Mouse (Mus musculus) forebrain, embryonic 10.5 days (tissue): ENCODE data around the gene Nsmce1. TPM values are rescaled to one million over a fixed set of nuclear protein-coding genes. Genes with fewer than 3 reads are reported as not detected.

Experiments
- DNase-seq: peaks from one replicate; pipeline ENCODE4 v3.0.0-alpha.2; 2017; ENCODE audit warnings: low spot score; ENCODE audit errors: extremely low spot score
- H3K27ac ChIP-seq: fragments of 300-500 bp; sonication (generic); 2 replicates; pipeline ENCODE4 v1.5.1; 2016; ENCODE audit warnings: mild to moderate bottlenecking
- H3K27me3 ChIP-seq: fragments of 300-500 bp; sonication (generic); 2 replicates; pipeline ENCODE4 v1.6.1; 2016; ENCODE audit warnings: mild to moderate bottlenecking; ENCODE audit not compliant: poor library complexity, severe bottlenecking
- H3K36me3 ChIP-seq: fragments of 300-500 bp; sonication (generic); replicated peaks from 2 replicates; pipeline ENCODE4 v1.6.1; 2016; ENCODE audit warnings: mild to moderate bottlenecking, moderate library complexity
- H3K4me1 ChIP-seq: fragments of 300-500 bp; sonication (generic); 2 replicates; pipeline ENCODE4 v1.6.1; 2016
- H3K4me3 ChIP-seq: fragments of 300-500 bp; sonication (generic); 2 replicates; pipeline ENCODE4 v1.5.1; 2016; ENCODE audit warnings: mild to moderate bottlenecking, moderate library complexity
- H3K9me3 ChIP-seq: fragments of 300-500 bp; sonication (generic); 2 replicates; pipeline ENCODE4 v1.6.1; 2016; ENCODE audit warnings: mild to moderate bottlenecking, moderate library complexity
- WGBS: fragments of 180-500 bp; shearing (Covaris S2); methylation state at CpG from one replicate; pipeline ENCODE4 v1.1.7; 2016; 5-methylcytosine and 5-hydroxymethylcytosine counted together
- polyA plus RNA-seq: library from polyadenylated mRNA; unstranded; fragments of >200 nt; fragmentation: Nextera tagmentation; extraction: Ambion mirVana; gene quantifications from 2 replicates; pipeline ENCODE4 v1.2.1, GENCODE M21; 2016

Gene Nsmce1
- polyA plus RNA-seq = 123 TPM in 2 replicates

GRCm38 (mm10) chr7:125490947-125491735 lies at the start of gene Nsmce1:
Gene Nsmce1, minus strand, starts transcription at chr7:125491596.
- H3K27me3 ChIP-seq = no peaks in the 10 kb centered on the region
- peaks cover 4% of the 10 kb centered on the region for H3K36me3 ChIP-seq
- peaks cover 32% of the 10 kb centered on the region for H3K4me1 ChIP-seq
- H3K9me3 ChIP-seq = no peaks in the 10 kb centered on the region
- peak; percentile 94 for DNase-seq
- H3K27ac ChIP-seq = peak within 1 kb of the TSS; percentile 97
- WGBS = under 1% methylated on average over 56 of the region's 56 CpGs
- H3K4me3 ChIP-seq = peak within 1 kb of the TSS; percentile 66

- Histone ChIP-seq H3K36me3 (no peaks in the 10 kb centered on the region), H3K27ac (no peak overlapping the region), H3K27me3 (peaks cover 37% of the 10 kb centered on the region), H3K4me3 (no peak overlapping the region), H3K9me3 (no peaks in the 10 kb centered on the region), H3K4me1 (peaks cover 11% of the 10 kb centered on the region)
- WGBS = 97% methylated on average over 1 of the region's 1 CpGs
- no peak for DNase-seq
Measured at GRCm38 (mm10) chr7:125541026-125541425, 49.6 kb upstream of the Nsmce1 start.

GRCm38 (mm10) chr7:125539351-125539750 lies 48.0 kb upstream of the Nsmce1 start:
- WGBS = 94% methylated on average over 3 of the region's 3 CpGs
- Histone ChIP-seq H3K36me3 (no peaks in the 10 kb centered on the region), H3K27ac (no peak overlapping the region), H3K4me1 (peaks cover 11% of the 10 kb centered on the region), H3K9me3 (peaks cover 6% of the 10 kb centered on the region; the same call in 1 of the 2 replicates), H3K27me3 (peaks cover 34% of the 10 kb centered on the region), H3K4me3 (no peak overlapping the region)
- DNase-seq = no peak

- Histone ChIP-seq H3K4me1 (no peaks in the 10 kb centered on the region), H3K9me3 (no peaks in the 10 kb centered on the region), H3K36me3 (no peaks in the 10 kb centered on the region), H3K27me3 (no peaks in the 10 kb centered on the region), H3K27ac (no peak overlapping the region), H3K4me3 (no peak overlapping the region)
- WGBS = 89% methylated on average over 9 of the region's 9 CpGs
- no peak for DNase-seq
Measured at GRCm38 (mm10) chr7:125527901-125528580, 36.6 kb upstream of the Nsmce1 start.

GRCm38 (mm10) chr7:125527186-125527585 lies 35.8 kb upstream of the Nsmce1 start:
- DNase-seq = no peak
- WGBS = 92% methylated on average over 6 of the region's 6 CpGs

GRCm38 (mm10) chr7:125523051-125523450 lies 31.7 kb upstream of the Nsmce1 start:
- no peak overlapping the region for H3K4me3 ChIP-seq
- H3K27me3 ChIP-seq = no peaks in the 10 kb centered on the region
- no peaks in the 10 kb centered on the region for H3K4me1 ChIP-seq
- no peaks in the 10 kb centered on the region for H3K36me3 ChIP-seq
- H3K27ac ChIP-seq = no peak overlapping the region
- no peak for DNase-seq
- WGBS = 90% methylated on average over 3 of the region's 3 CpGs
- no peaks in the 10 kb centered on the region for H3K9me3 ChIP-seq

More at GRCm38 (mm10) chr7:125527186-125527585, 35.8 kb upstream of the Nsmce1 start:
- no peak overlapping the region for H3K27ac ChIP-seq
- H3K9me3 ChIP-seq = no peaks in the 10 kb centered on the region
- no peak overlapping the region for H3K4me3 ChIP-seq
- no peaks in the 10 kb centered on the region for H3K36me3 ChIP-seq
- no peaks in the 10 kb centered on the region for H3K4me1 ChIP-seq
- H3K27me3 ChIP-seq = no peaks in the 10 kb centered on the region

- Histone ChIP-seq H3K4me1 (0 out of 2 replicates have a peak, but pooled peaks cover 4% of the 10 kb centered on the region), H3K27me3 (no peaks in the 10 kb centered on the region), H3K4me3 (no peak overlapping the region), H3K27ac (0 out of 2 replicates have a peak overlapping the region, but pooled peaks have one; percentile 48), H3K36me3 (no peaks in the 10 kb centered on the region), H3K9me3 (no peaks in the 10 kb centered on the region)
- WGBS = 80% methylated on average over 3 of the region's 3 CpGs
- no peak for DNase-seq
Measured at GRCm38 (mm10) chr7:125519715-125520114, 28.3 kb upstream of the Nsmce1 start.

- Histone ChIP-seq H3K27me3 (no peaks in the 10 kb centered on the region), H3K4me1 (0 out of 2 replicates have a peak, but pooled peaks cover 4% of the 10 kb centered on the region), H3K4me3 (no peak overlapping the region), H3K36me3 (no peaks in the 10 kb centered on the region), H3K27ac (no peak overlapping the region), H3K9me3 (no peaks in the 10 kb centered on the region)
- no peak for DNase-seq
- 85% methylated on average over 6 of the region's 6 CpGs for WGBS
Measured at GRCm38 (mm10) chr7:125517470-125517869, 26.1 kb upstream of the Nsmce1 start.

GRCm38 (mm10) chr7:125516723-125517122 lies 25.3 kb upstream of the Nsmce1 start:
- DNase-seq = no peak
- no peak overlapping the region for H3K27ac ChIP-seq
- H3K27me3 ChIP-seq = no peaks in the 10 kb centered on the region
- WGBS = 95% methylated on average over 8 of the region's 8 CpGs
- H3K4me1 ChIP-seq = 0 out of 2 replicates have a peak, but pooled peaks cover 4% of the 10 kb centered on the region
- no peaks in the 10 kb centered on the region for H3K9me3 ChIP-seq
- no peaks in the 10 kb centered on the region for H3K36me3 ChIP-seq
- H3K4me3 ChIP-seq = no peak overlapping the region

GRCm38 (mm10) chr7:125515081-125515853 lies 23.9 kb upstream of the Nsmce1 start:
- DNase-seq = no peak
- H3K27me3 ChIP-seq = no peaks in the 10 kb centered on the region
- WGBS = 77% methylated on average over 5 of the region's 5 CpGs
- no peak overlapping the region for H3K4me3 ChIP-seq
- H3K36me3 ChIP-seq = no peaks in the 10 kb centered on the region
- 0 out of 2 replicates have a peak, but pooled peaks cover 4% of the 10 kb centered on the region for H3K4me1 ChIP-seq
- no peaks in the 10 kb centered on the region for H3K9me3 ChIP-seq
- no peak overlapping the region for H3K27ac ChIP-seq

- Histone ChIP-seq H3K4me1 (0 out of 2 replicates have a peak, but pooled peaks cover 4% of the 10 kb centered on the region), H3K4me3 (no peak overlapping the region), H3K36me3 (no peaks in the 10 kb centered on the region), H3K27ac (no peak overlapping the region), H3K9me3 (no peaks in the 10 kb centered on the region), H3K27me3 (no peaks in the 10 kb centered on the region)
- no peak for DNase-seq
- 83% methylated on average over 2 of the region's 2 CpGs for whole genome bisulfite sequencing
Measured at GRCm38 (mm10) chr7:125511852-125512251, 20.5 kb upstream of the Nsmce1 start.

- 91% methylated on average over 5 of the region's 5 CpGs for WGBS
- no peak for DNase-seq
- no peak overlapping the region for H3K4me3 ChIP-seq
- no peaks in the 10 kb centered on the region for H3K27me3 ChIP-seq
- 0 out of 2 replicates have a peak, but pooled peaks cover 4% of the 10 kb centered on the region for H3K4me1 ChIP-seq
- no peaks in the 10 kb centered on the region for H3K36me3 ChIP-seq
- no peaks in the 10 kb centered on the region for H3K9me3 ChIP-seq
- no peak overlapping the region for H3K27ac ChIP-seq
Measured at GRCm38 (mm10) chr7:125511432-125511831, 20.0 kb upstream of the Nsmce1 start.
